Mouse (Mus musculus) liver (tissue): ENCODE data around the gene St7.
A peak's percentile ranks its signal among the peaks of the same experiment; 100 is the strongest.

Experiments used
- DNase-seq: peaks from one replicate; pipeline ENCODE4 v3.0.0-alpha.2; 2020; ENCODE audit warnings: mixed read lengths

The St7 gene

DNA sequence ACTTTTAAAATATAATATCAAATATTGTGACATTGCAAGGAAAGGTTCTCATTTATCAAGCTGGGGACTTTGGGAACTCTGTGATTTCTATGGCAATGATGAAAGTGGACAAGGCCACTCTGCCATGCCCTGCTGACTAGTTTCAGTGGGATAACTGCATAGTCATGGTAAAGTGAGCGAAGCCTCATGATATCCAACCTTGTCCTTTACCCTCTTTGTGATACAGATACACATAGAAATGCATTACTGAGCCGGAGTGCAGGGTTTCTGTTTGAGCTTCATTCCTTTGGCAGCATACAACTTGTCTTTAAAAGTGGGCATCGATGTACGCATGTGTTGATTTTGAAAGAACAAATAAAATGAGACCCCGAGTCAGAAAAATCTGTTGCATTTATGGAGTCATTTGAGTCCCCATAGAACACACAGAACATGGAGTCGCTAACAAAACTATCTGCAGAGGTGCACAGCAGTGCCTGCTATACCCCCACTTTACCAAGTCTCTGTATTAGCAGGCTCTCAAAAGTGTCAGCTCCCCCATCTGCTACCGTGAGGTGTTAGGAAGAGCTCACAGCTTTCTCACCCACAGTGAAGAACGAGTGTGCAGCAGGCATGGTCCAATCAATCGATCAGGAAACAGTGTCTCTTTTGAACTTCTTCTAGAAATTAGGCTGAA is 77.4 kb downstream of the St7 start:
- no peak for DNase-seq

DNA sequence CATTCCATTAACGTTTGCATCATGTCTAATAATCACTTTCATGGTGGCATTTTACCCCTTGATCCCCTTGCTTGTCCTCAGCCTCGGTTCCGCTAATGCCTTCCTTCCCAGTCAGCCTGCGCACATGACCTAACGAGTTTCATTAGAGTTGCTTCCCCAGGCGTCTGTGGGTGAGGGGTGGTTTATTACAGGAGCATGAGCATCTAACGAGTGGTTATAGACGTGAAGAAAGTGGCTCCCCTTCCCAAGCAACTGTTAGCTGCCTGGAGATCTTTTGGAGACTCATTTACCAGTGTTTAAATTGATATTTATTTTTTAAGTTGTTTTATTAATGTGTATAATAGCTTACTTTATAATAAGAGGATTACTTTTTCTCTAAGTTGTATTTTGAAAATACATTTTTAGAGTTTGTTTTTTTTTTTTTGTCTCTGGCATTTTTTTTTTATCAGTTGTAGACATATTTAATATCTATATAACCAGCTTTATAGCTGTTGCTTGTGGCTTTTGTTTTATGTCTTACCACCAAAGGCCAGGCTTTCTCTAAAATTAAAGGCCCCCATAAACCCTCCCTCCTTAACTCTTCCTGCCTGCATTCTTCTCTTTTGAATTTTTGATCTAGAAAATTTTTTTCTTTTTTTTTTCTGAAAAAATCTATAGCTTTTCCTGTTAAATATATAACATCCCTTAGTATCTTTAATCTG is 78.1 kb downstream of the St7 start:
- peak; percentile 36 for DNase-seq

DNA sequence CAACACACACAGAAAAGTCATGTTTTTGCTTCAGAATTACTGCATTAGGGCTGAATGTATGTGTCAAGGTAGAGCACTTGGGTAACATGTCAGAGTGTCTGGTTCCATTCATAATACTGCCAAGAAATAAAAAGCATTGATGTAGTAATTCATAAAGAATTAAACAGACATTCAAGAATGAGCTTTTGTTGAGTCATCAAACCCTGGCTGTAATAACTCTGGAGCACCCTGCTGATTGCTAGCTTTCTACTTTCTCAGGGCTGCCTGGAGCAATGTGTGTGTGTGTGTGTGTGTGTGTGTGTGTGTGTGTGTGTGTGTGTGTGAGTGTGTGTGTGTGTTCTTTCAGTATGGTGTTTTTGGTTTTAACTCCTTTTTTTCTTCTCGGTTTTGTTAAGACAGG is 78.7 kb downstream of the St7 start:
- DNase-seq = no peak

DNA sequence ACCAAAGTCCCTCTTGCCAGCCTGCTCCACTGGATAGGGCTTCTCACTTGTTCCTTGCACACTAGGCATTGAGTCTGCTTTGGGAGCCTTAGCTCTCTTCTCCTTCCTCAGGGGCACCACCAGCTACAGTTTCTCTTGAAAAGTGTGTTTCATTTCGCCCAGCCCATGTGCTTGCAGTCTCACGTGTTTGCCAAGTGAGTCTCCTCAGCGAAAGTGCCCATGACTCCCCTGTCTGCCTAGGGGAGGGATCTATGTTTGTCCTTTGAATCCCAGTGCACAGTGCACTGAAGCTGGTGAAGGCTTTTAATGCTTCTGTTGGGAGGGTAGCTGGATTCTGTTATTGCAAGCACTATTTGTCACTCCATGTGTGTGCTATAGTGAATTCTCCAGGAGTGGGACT is 79.8 kb downstream of the St7 start:
- no peak for DNase-seq

DNA sequence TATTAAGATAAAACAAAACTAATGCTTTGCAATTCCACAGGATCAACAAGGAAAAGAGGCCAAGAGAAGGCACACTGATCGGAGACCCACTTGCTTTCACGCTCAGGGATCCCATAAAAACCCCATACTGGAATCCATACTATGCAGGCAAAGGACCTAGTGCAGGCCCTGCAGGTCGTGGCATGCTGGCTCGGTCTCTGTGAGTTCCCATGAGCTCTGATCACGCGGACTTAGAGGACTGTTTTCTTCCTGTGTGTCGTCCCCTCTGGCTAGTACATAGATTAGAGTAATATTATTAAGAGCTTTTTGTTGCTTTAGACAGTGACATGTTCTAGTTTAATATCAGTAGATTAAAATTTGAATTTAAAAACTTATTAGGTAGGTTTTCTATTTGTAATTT is 83.3 kb downstream of the St7 start:
- DNase-seq = no peak

DNA sequence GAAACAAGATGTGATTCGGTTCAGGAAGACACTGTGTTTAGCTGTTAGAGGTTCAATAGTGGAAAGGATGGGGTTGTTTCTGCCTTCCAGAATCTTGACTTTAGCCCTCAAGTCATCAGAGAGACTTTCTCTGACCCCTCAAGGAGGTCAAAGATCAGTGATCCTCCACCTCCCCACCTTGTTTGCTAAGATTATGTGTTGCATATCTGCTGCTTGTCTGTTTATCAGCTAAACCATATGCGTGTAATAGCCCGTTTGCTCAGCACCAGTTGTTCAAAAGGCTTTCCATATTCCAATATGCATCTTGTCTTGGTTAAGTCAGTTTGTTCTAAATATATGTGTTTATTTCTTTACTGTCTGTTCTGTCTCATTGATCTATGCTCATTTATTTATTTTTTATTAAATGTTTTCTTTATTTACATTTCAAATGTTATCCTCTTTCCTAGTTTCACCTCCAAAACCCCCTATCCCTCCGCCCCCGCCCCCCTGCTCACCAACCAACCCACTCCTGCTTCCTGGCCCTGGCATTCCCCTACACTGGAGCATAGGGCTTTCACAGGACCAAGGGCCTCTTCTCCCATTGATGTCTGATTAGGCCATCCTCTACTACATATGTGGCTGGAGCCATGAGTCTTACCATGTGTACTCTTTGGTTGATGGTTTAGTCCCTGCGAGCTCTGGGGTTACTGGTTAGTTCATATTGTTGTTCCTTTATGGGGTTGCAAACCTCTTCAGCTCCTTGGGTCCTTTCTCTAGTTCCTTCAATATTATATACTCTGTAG is 84.5 kb downstream of the St7 start:
- peak; percentile 35 for DNase-seq

DNA sequence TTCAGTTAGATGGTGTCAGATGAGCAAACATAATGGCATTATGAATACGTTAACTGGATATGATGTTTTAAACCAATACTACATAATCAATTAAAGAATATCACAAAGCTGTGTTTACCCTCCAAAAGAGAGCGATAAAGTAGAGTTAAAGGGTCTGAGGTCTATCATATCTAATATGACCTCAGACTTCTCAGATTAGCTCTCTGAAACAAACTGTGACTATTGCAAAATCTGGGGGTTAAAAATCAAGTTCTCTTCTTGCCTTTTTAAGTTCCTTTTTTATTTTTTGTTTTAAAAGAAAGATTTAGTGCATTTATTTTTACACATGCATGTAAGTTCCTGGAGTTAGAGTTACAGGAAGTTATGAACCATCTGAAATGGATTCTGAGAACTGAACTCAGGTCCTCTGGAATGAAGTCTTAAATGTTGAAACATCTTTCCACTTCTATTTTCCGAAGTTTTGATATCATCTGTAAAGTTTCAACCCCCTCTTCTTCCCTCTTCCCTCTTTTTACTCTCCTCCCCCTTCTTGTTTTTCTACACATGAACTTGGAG is 86.0 kb downstream of the St7 start:
- DNase-seq = no peak

DNA sequence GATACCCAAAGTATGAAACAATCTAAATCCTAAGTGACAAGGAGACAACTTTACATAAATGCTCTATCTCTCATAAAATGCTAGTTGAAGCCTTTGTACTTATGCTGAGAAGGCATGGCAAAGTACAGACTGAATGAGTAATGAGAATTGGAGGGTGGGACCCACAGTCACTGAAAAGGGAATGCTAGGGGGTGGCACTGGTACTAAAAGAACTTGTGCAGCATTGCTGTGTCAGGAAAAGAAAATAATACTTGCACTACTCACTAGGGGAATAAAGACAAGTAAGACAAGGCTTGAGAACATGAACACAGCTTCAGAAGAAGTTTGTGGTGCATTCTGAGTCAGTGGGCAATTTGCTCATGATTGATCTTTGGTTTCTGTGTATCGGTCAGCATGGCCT is 90.8 kb downstream of the St7 start:
- no peak for DNase-seq

DNA sequence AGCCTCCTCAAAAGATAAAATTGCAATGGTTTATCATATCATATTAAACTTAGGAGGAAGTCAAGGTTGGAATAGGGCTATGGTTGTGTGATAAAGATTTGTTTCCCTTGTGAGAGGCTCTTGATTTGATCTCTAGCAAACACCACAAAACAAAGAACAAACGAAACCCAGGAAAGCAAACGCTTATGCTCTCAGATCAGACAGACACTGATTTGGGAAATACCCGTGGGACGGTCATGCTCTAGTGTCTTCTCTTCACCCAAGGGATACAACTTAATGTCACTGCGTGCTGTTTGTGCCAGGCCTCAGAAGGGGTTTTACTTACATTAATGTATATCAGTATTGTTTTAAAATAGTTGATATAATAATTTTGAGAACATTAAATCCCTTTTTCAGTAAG is 91.8 kb downstream of the St7 start:
- DNase-seq = no peak

DNA sequence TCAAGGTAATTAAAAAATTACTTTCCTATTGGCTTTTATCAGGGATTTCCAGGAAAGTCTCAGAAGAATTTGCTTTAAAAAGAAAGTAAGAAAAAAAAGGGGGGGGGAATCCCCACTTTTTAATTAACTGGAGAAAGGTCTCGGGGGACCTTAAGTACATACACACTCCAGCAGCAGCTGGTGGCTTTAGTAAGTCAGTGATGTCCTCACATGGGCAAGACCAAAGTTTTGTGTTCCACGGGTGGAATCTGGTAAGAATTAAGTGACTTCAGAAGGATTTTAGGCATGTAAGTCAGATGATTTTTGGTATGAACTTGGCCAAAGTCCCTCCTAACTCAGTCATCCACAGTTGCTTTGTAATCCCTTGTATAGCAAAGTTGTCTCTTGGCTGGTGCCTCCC is 92.5 kb downstream of the St7 start:
- DNase-seq = no peak

DNA sequence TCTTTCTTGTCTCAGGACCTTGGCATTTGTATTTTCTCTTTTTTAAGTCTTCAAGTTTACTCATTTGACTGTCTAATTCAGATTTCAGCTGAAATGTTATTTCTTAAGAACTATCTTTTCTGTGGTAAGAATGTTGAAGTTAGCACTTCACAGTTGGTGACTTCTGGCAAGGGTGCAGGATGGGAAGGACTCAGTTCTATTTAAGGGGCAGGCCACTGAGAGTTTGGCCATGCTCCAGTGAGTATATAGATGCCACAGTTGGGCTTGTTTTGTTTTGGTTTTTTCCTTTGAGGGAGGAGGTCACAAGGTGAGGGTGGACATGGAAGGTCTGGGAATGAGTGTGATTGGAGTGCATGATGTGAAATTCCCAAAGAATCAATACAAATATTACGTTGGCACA is 95.1 kb downstream of the St7 start:
- no peak for DNase-seq

DNA sequence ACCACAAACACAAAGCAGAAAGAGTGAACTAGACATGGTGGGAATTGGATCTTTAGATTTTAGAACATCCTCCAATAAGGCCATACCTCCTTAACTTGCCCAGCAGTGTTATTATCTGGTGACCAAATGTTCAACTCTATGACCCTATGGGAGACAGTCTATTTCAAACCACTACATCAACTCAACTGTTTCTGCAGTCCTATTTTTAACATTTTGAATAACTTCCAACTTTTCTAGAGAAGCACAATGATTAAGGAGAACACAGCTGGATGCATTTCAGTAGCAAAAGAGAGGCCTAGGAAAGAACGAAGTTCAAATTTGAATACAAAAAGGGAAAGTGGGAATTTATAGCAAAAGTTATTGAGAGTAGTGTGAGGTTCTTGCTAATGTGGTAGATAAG is 97.5 kb downstream of the St7 start:
- DNase-seq = no peak

DNA sequence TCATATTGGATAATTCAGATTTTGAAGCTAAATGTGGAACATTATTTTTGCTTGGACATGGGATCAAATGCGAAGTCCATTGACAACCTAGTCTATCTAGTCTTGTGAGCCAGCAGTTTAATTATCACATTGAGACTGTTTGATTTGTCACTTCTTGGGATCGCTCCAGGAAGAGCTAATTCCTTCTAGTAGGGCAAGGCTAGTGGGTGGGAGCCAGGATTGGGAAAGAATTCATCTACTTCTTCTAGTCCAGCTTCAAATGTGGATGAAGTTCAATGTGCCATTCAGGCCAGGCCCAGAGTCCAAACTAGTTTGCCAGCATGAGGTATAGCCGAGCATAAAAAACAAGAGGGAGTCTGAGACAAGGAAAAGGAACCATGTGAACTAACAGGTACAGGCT is 100.7 kb downstream of the St7 start:
- DNase-seq = no peak

DNA sequence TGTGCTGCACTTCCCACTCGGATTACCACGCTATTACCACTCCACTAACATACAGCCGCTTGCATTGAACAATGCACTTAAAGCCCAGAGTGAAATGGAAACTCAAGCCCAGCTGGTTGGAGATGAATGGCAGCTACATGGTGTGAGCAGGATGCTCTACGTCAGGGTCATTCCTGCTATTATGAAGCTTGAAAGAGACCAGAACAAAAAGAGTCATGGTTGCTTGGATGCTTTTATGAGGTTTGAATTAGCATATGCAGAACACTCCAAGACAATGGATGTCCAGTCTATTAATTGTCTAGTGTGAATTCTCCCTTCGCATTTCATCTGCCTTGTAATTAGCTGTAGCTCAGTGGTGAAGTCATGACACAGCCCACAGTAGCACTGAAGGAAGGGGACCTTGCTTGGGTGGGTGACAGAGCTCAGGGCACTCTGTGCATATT is 104.6 kb downstream of the St7 start:
- DNase-seq = no peak

DNA sequence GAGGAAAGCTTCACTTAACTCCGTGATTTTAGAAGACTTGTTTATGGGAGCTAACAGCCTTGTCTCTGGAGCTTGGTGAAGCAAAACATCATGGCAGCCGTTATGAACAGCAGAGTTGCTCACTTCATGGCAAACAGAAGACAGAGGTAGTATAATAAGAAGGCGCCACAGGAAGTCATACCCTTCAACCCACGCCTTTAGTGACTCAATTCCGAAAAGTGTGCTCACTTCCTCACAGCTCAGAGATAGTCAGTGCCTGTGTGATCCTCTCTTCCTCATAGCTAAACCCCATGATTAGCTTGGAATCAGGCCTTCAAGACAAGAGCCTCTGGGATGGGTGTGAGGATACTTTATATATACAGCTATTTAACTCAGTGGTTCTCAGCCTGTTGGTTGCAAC is 108.0 kb downstream of the St7 start:
- DNase-seq = no peak

DNA sequence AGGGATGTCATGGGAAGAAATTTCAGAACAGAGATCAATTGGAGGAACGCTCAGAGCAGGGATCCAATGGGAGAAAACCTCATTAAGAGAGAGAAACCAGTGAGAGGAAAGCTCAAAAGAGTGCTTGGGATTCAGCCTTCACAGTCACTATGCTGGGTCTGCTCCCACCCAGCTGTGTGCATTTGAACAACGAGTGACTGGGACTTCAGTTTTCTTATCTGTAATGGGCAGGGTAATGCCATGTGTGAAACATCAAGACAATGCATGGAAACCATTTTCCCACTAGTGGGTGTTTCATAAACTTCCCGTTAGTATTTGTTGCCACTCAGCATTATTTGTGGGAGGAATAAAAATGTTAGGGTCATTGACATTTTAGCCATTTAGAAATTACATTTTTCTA is 111.7 kb downstream of the St7 start:
- DNase-seq = no peak

DNA sequence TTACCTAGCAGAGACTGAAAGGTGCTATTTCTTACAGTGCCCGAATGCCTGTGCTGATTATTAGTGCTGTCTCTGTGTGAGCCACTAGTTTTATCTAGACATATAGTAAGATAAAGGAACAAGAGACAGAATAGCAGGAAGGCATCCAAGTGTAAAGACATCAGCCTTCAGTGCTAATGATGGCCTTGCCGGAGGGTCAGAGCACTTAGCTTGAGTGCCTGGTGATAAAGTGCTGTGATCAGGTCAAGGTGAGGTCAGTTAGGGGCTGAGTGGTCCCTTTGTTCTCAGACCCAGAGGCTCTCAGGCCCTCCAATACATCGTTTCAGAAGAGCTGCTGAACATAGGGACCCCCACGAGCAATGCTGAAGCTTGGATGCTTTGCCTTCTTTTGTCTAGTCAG is 113.8 kb downstream of the St7 start:
- DNase-seq = no peak

DNA sequence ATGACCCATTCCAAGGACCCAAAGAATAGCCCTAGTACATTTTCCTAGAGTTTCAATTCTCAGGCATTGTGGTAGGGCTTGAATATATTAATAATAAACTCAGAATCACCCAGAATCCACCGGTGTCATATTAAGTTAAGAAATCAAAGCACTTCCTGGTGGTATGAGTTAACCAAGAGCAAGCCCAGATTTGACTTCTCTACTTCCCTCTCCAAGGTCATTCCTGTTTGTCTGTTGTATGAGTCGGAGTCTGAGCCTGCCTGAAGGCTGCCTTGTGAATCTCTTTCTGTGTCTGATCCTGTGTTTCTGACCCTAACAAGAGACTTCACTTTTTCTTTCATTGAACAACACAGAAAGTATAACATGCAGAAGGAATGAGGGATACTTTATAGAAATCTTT is 118.3 kb downstream of the St7 start:
- DNase-seq = no peak

DNA sequence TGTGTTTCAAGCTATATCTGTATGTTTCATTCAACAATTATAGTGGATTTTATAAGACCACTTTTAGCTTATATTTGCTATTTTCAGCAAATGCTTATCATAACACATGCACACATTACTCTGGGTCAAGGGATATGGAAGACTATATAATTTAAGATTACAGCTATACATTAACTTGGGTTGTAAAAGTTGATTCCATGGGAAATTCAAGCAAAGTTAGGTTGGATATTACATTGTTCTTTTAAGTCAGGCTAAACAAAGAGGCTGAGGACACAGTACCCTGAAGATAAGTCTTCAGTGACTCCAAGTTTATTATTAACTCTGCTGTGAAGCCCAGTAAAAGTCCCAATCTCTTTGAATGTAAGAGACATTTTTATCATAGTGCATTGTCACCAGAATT is 118.8 kb downstream of the St7 start:
- DNase-seq = no peak

DNA sequence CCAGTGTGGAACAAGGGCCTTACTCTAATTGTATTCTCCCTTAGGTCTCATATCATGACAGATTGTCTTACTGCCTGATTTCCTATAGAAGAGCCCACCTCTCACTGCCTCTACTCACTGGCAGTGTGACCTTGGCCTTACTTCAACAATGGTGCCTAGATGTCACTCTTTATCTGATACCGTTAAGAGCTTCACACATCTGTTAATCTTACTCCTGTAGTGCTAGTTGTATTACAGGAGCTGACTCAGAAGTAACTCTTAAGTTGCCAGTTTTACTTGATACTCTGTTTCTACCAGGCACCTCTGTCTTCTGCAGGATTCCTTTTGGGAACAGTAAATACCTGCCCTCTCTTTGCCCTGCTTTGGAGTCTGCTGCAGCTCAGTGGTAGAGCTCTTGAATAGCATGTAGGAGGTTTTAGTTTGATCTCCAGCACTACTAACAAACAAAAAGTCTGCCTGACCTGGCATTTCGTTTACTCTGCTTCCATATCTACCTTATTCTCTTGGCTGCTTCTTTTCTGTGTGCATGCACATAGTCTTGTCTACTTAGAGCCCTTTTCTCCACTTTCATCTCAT is 121.4 kb downstream of the St7 start:
- DNase-seq = no peak

DNA sequence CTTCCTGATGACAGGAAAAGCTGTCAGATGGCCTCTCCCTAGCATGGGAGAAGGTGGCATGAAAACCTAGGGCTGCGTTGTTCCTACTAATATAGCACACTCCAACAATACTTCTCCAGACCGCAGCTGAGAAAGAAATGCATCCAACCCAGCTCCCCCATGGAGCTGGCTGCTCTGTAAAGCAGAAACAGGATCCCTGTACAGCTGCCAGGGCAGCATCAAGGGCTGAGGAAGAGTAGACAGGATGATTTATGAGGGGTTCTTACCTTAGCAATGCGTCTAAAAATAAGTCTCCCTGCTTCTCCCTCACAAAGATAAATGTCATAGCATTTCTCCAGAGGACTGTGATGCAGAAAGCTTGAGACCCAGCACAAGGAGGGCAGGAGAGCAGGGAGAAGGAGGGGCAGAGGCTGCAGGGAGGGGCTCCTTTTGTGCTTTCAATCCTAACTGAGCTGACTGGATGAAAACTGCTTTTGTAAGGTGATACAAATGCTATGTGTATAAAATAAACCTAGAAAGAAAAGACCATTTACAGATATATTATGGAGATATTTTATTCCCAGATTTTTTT is 124.2 kb downstream of the St7 start:
- DNase-seq = peak; percentile 7

DNA sequence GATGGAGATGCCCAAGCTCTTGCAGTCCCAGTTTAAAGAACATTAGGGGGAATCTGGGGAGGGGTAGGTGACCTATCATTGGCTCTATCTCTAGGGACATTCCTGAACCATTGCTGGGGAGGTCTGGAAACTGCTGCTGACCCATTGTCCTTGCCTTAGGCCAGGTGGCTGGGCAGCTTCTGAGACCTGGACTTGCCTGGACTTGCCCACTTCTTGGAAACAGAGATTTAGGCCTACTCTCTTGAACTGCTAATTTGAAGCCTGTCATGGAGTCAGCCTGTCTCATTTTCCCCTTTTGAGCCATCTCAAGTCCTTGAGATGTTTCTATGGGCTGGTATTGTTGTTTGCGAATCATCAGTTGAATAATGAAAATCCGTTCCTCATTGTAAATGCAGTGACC is 130.9 kb downstream of the St7 start:
- DNase-seq = no peak

DNA sequence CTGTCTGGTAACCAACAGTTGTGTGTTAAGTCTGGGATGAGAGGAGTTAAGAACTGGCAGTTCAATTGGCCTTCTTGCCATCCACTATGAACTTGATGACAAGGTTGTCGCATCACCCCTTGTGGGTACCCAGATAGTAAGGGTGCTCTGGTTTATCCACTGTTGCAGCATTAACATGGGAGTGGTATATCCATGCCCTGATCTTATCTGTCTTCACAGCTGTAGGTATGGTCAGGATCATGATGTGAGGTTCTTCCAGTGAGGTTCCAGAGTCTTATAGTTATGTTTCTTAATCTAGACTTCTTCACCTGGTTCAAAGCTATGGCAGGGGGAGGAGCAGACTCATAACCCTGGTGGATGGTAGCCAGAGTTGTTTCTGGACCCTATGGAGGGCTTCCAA is 132.0 kb downstream of the St7 start:
- DNase-seq = no peak
